Mouse (Mus musculus) heart, embryonic 16.5 days (tissue): Measurements from ENCODE around the gene Cdyl2. TPM values are rescaled to one million over a fixed set of nuclear protein-coding genes. Genes with fewer than 3 reads are reported as not detected.

Experiments
- ATAC-seq: fragments of 200-750 bp; cut with Nextera tagmentation; replicated peaks from 2 replicates; pipeline ENCODE4 v1.8.0; 2017; ENCODE audit warnings: moderate number of reproducible peaks; ENCODE audit not compliant: insufficient read depth, low FRiP score; ENCODE audit errors: extremely low read depth
- H3K27ac ChIP-seq: fragments of 300-500 bp; sonication (generic); 2 replicates; pipeline ENCODE4 v1.5.1; 2014; ENCODE audit warnings: mild to moderate bottlenecking, low read length, control low read depth, moderate library complexity
- H3K27me3 ChIP-seq: fragments of 300-500 bp; sonication (generic); 2 replicates; pipeline ENCODE4 v1.6.1; 2014; ENCODE audit warnings: low read length, mixed read lengths; ENCODE audit not compliant: control insufficient read depth, insufficient read depth
- H3K36me3 ChIP-seq: fragments of 300-500 bp; sonication (generic); 2 replicates; pipeline ENCODE4 v1.6.1; 2014; ENCODE audit not compliant: control insufficient read depth, insufficient read depth
- H3K4me1 ChIP-seq: fragments of 300-500 bp; sonication (generic); 2 replicates; pipeline ENCODE4 v1.6.1; 2014; ENCODE audit warnings: low read length, mixed read lengths; ENCODE audit not compliant: control insufficient read depth, insufficient read depth
- H3K4me2 ChIP-seq: fragments of 300-500 bp; sonication (generic); 2 replicates; pipeline ENCODE4 v1.6.1; 2014; ENCODE audit warnings: low read depth, mild to moderate bottlenecking, control low read depth, low read length
- H3K4me3 ChIP-seq: fragments of 300-500 bp; sonication (generic); 2 replicates; pipeline ENCODE4 v1.5.1; 2014; ENCODE audit warnings: mild to moderate bottlenecking, control low read depth, low read length
- H3K9ac ChIP-seq: fragments of 300-500 bp; sonication (generic); 2 replicates; pipeline ENCODE4 v1.6.1; 2014; ENCODE audit warnings: low read length, control low read depth
- H3K9me3 ChIP-seq: fragments of 300-500 bp; sonication (generic); replicated peaks from 2 replicates; pipeline ENCODE4 v1.6.1; 2016; ENCODE audit warnings: low read length; ENCODE audit not compliant: control insufficient read depth
- WGBS: fragments of 180-500 bp; shearing (Covaris S2); extraction: QIAGEN DNeasy Blood & Tissue Kit; methylation state at CpG from one replicate; pipeline ENCODE4 v1.1.7; 2014; 5-methylcytosine and 5-hydroxymethylcytosine counted together
- polyA plus RNA-seq: library from polyadenylated mRNA; unstranded; fragments of >200 nt; fragmentation: Nextera tagmentation; extraction: Ambion mirVana; gene quantifications from 2 replicates; pipeline ENCODE4 v1.2.1, GENCODE M21; 2015

The Cdyl2 gene
- polyA plus RNA-seq, 1 experiment from 2014 or later: 4.8 TPM

GRCm38 (mm10) chr8:116676174-116676573, 56.6 kb downstream of the Cdyl2 start:
- Histone ChIP-seq H3K27ac (no peak overlapping the region), H3K27me3 (no peaks in the 10 kb centered on the region), H3K9ac (no peak overlapping the region), H3K4me1 (no peaks in the 10 kb centered on the region), H3K36me3 (no peaks in the 10 kb centered on the region), H3K9me3 (no peaks in the 10 kb centered on the region), H3K4me3 (no peak overlapping the region), H3K4me2 (no peak overlapping the region)
- 88% methylated on average over 1 of the region's 1 CpGs for WGBS
- ATAC-seq: no peak

- ATAC-seq: no peak
- H3K9me3 ChIP-seq: peaks cover 2% of the 10 kb centered on the region; the same call in 1 of the 2 replicates
- H3K4me1 ChIP-seq: no peaks in the 10 kb centered on the region
- H3K27ac ChIP-seq: no peak overlapping the region
- no peaks in the 10 kb centered on the region for H3K27me3 ChIP-seq
- WGBS: 76% methylated on average over 10 of the region's 10 CpGs
- H3K4me2 ChIP-seq: no peak overlapping the region
- no peak overlapping the region for H3K4me3 ChIP-seq
- no peaks in the 10 kb centered on the region for H3K36me3 ChIP-seq
- no peak overlapping the region for H3K9ac ChIP-seq
These were observed 58.6 kb downstream of the Cdyl2 start for GRCm38 (mm10) chr8:116673966-116674805.

GRCm38 (mm10) chr8:116673493-116673892, 59.3 kb downstream of the Cdyl2 start:
- H3K9me3 ChIP-seq: peaks cover 8% of the 10 kb centered on the region; the same call in 1 of the 2 replicates
- H3K27ac ChIP-seq: no peak overlapping the region
- no peak for ATAC-seq
- H3K4me2 ChIP-seq: no peak overlapping the region
- no peaks in the 10 kb centered on the region for H3K4me1 ChIP-seq
- no peaks in the 10 kb centered on the region for H3K36me3 ChIP-seq
- no peak overlapping the region for H3K9ac ChIP-seq
- no peaks in the 10 kb centered on the region for H3K27me3 ChIP-seq
- WGBS: 77% methylated on average over 8 of the region's 8 CpGs
- no peak overlapping the region for H3K4me3 ChIP-seq

GRCm38 (mm10) chr8:116673052-116673451, 59.7 kb downstream of the Cdyl2 start:
- Histone ChIP-seq H3K27me3 (no peaks in the 10 kb centered on the region), H3K4me3 (no peak overlapping the region), H3K4me1 (no peaks in the 10 kb centered on the region), H3K27ac (no peak overlapping the region), H3K4me2 (no peak overlapping the region), H3K36me3 (no peaks in the 10 kb centered on the region), H3K9me3 (peaks cover 8% of the 10 kb centered on the region; the same call in 1 of the 2 replicates), H3K9ac (no peak overlapping the region)
- 85% methylated on average over 4 of the region's 4 CpGs for WGBS
- no peak for ATAC-seq

GRCm38 (mm10) chr8:116671543-116671942, 61.2 kb downstream of the Cdyl2 start:
- Histone ChIP-seq H3K4me2 (no peak overlapping the region), H3K4me3 (no peak overlapping the region), H3K4me1 (no peaks in the 10 kb centered on the region), H3K27ac (no peak overlapping the region), H3K9me3 (peaks cover 8% of the 10 kb centered on the region; the same call in 1 of the 2 replicates), H3K9ac (no peak overlapping the region), H3K27me3 (no peaks in the 10 kb centered on the region), H3K36me3 (no peaks in the 10 kb centered on the region)
- WGBS: 62% methylated on average over 5 of the region's 5 CpGs
- no peak for ATAC-seq

GRCm38 (mm10) chr8:116670604-116671003, 62.2 kb downstream of the Cdyl2 start:
- Histone ChIP-seq H3K36me3 (no peaks in the 10 kb centered on the region), H3K4me1 (no peaks in the 10 kb centered on the region), H3K4me3 (no peak overlapping the region), H3K27ac (no peak overlapping the region), H3K9me3 (peaks cover 8% of the 10 kb centered on the region; the same call in 1 of the 2 replicates), H3K27me3 (no peaks in the 10 kb centered on the region), H3K9ac (no peak overlapping the region), H3K4me2 (no peak overlapping the region)
- ATAC-seq: no peak
- 82% methylated on average over 7 of the region's 7 CpGs for WGBS

GRCm38 (mm10) chr8:116668977-116669376, 63.8 kb downstream of the Cdyl2 start:
- Histone ChIP-seq H3K27me3 (no peaks in the 10 kb centered on the region), H3K4me2 (no peak overlapping the region), H3K27ac (no peak overlapping the region), H3K9ac (no peak overlapping the region), H3K9me3 (peaks cover 8% of the 10 kb centered on the region; the same call in 1 of the 2 replicates), H3K4me1 (no peaks in the 10 kb centered on the region), H3K4me3 (no peak overlapping the region), H3K36me3 (no peaks in the 10 kb centered on the region)
- 92% methylated on average over 7 of the region's 7 CpGs for WGBS
- ATAC-seq: no peak

GRCm38 (mm10) chr8:116666781-116667325, 65.9 kb downstream of the Cdyl2 start:
- 73% methylated on average over 11 of the region's 11 CpGs for WGBS
- H3K27ac ChIP-seq: no peak overlapping the region
- no peaks in the 10 kb centered on the region for H3K4me1 ChIP-seq
- H3K36me3 ChIP-seq: no peaks in the 10 kb centered on the region
- ATAC-seq: no peak
- no peak overlapping the region for H3K4me3 ChIP-seq
- H3K4me2 ChIP-seq: no peak overlapping the region
- H3K9me3 ChIP-seq: peaks cover 8% of the 10 kb centered on the region; the same call in 1 of the 2 replicates
- H3K9ac ChIP-seq: no peak overlapping the region
- no peaks in the 10 kb centered on the region for H3K27me3 ChIP-seq

- no peaks in the 10 kb centered on the region for H3K27me3 ChIP-seq
- no peak overlapping the region for H3K27ac ChIP-seq
- no peaks in the 10 kb centered on the region for H3K36me3 ChIP-seq
- 67% methylated on average over 1 of the region's 1 CpGs for WGBS
- no peak for ATAC-seq
- no peaks in the 10 kb centered on the region for H3K4me1 ChIP-seq
- H3K4me3 ChIP-seq: no peak overlapping the region
- no peak overlapping the region for H3K4me2 ChIP-seq
- no peak overlapping the region for H3K9ac ChIP-seq
- H3K9me3 ChIP-seq: peaks cover 2% of the 10 kb centered on the region; the same call in 1 of the 2 replicates
These were observed 71.3 kb downstream of the Cdyl2 start for GRCm38 (mm10) chr8:116661521-116661920.
